In genomic region chr5:110385263-110385662, GRCm38 (mm10) we compare ENCODE assay signal across 13 mouse cellular contexts. TPM values are rescaled to one million over a fixed set of nuclear protein-coding genes. Genes with fewer than 3 reads are reported as not detected.
A peak's percentile ranks its signal among the peaks of the same experiment; 100 is the strongest.
DNase-seq lines count a peak whose midpoint lies in the region; ATAC-seq and TF ChIP-seq lines count a peak whose summit lies in the region.
"Had no signal": no experiment of that assay in that cellular context is flagged by ENCODE, and none has a peak within 500 bp of the region (broad histone marks: within the 10 kb centered on the region; RNA-seq: fewer than 3 reads in every experiment).

No protein-coding gene starts in this region.

- peaks cover 25% of the 10 kb centered on the region for H3K27me3 ChIP-seq in heart, embryonic 10.5 days (ENCODE audit: insufficient read depth, poor library complexity, severe bottlenecking)
- no peaks in the 10 kb centered on the region for H3K27me3 ChIP-seq in stomach, embryonic 14.5 days (ENCODE audit: control insufficient read depth, insufficient read depth, low read length)
- H3K27me3 ChIP-seq in stomach, postnatal 0 days (ENCODE audit: control insufficient read depth, insufficient read depth, low read length), result no peaks in the 10 kb centered on the region
- no peaks in the 10 kb centered on the region for H3K27me3 ChIP-seq in limb, embryonic 15.5 days

- 38% methylated on average over 4 of the region's 4 CpGs for WGBS in heart, embryonic 10.5 days
- 54% methylated on average over 4 of the region's 4 CpGs for WGBS in stomach, embryonic 14.5 days
- 48% methylated on average over 4 of the region's 4 CpGs for WGBS in stomach, postnatal 0 days
- 67% methylated on average over 4 of the region's 4 CpGs for WGBS in limb, embryonic 15.5 days

- no peaks in the 10 kb centered on the region for H3K9me3 ChIP-seq in heart, embryonic 10.5 days
- no peaks in the 10 kb centered on the region for H3K9me3 ChIP-seq in stomach, embryonic 14.5 days (ENCODE audit: control insufficient read depth, low read depth, low read length)
- H3K9me3 ChIP-seq in stomach, postnatal 0 days (ENCODE audit: control insufficient read depth, low read length), result no peaks in the 10 kb centered on the region
- H3K9me3 ChIP-seq in limb, embryonic 15.5 days, result no peaks in the 10 kb centered on the region

- H3K36me3 ChIP-seq in heart, embryonic 10.5 days, result peaks cover 6% of the 10 kb centered on the region
- H3K36me3 ChIP-seq in stomach, embryonic 14.5 days (ENCODE audit: control insufficient read depth, insufficient read depth, low read length), result no peaks in the 10 kb centered on the region
- no peaks in the 10 kb centered on the region for H3K36me3 ChIP-seq in stomach, postnatal 0 days (ENCODE audit: control insufficient read depth, insufficient read depth, low read length)
- 0 out of 2 replicates have a peak, but pooled peaks cover 5% of the 10 kb centered on the region for H3K36me3 ChIP-seq in limb, embryonic 15.5 days

- peak overlapping the region; percentile 73; the same call in 1 of the 2 replicates for H3K4me3 ChIP-seq in heart, embryonic 10.5 days
- H3K4me3 ChIP-seq in stomach, embryonic 14.5 days (ENCODE audit: low read depth, low read length), result no peak overlapping the region
- no peak overlapping the region for H3K4me3 ChIP-seq in stomach, postnatal 0 days (ENCODE audit: low read depth, low read length)
- no peak overlapping the region; the same call in 1 of the 2 replicates for H3K4me3 ChIP-seq in limb, embryonic 15.5 days

- ATAC-seq in stomach, embryonic 14.5 days (ENCODE audit: insufficient number of reproducible peaks, insufficient read depth, low FRiP score, low read depth), result no peak
- ATAC-seq in stomach, postnatal 0 days (ENCODE audit: low FRiP score, low TSS enrichment), result no peak
- ATAC-seq in limb, embryonic 15.5 days (ENCODE audit: insufficient number of reproducible peaks, low FRiP score, low TSS enrichment, low read depth), result no peak
- ATAC-seq in erythroblast, adult 5-6 weeks (replicated peaks; ENCODE audit: low FRiP score, poor library complexity, severe bottlenecking), result no peak

- no peak for TF ChIP-seq EP300 in stomach, postnatal 0 days (optimal IDR thresholded peaks at IDR 0.05)

- H3K9ac ChIP-seq in stomach, embryonic 14.5 days (replicated peaks; ENCODE audit: low read depth, low read length), result no peak overlapping the region; the same call in 1 of the 2 replicates
- H3K9ac ChIP-seq in stomach, postnatal 0 days (ENCODE audit: low read length), result no peak overlapping the region
- no peak overlapping the region for H3K9ac ChIP-seq in limb, embryonic 15.5 days

- no peak for DNase-seq in heart, embryonic 10.5 days (ENCODE audit: low spot score)
- DNase-seq in heart, adult 8-10 months (ENCODE audit: low spot score), result no peak
- DNase-seq in stomach, postnatal 0 days (ENCODE audit: low spot score), result no peak
- no peak for DNase-seq in gastrocnemius, postnatal 4 days (ENCODE audit: low spot score in 2 of 2)
- DNase-seq in right cerebral cortex, adult 2 months (ENCODE audit: low spot score in 2 of 2), result no peak
- DNase-seq: adrenal gland, postnatal 25 days; gastrocnemius, postnatal 36 days; lung, adult 2 months had no signal

- TF ChIP-seq CTCF in stomach, postnatal 0 days (IDR thresholded peaks at IDR 0.05; ENCODE audit: low read depth), result no peak

- H3K27ac ChIP-seq in heart, embryonic 10.5 days, result no peak overlapping the region
- H3K27ac ChIP-seq in stomach, embryonic 14.5 days (ENCODE audit: low read length), result no peak overlapping the region
- H3K27ac ChIP-seq in stomach, postnatal 0 days (replicated peaks), result no peak overlapping the region
- H3K27ac ChIP-seq in limb, embryonic 15.5 days, result no peak overlapping the region

- peak overlapping the region; percentile 76 for H3K4me2 ChIP-seq in stomach, embryonic 14.5 days (replicated peaks; ENCODE audit: low read depth, low read length)
- no peak overlapping the region for H3K4me2 ChIP-seq in stomach, postnatal 0 days (replicated peaks; ENCODE audit: low read depth)
- H3K4me2 ChIP-seq in limb, embryonic 15.5 days, result peak overlapping the region; percentile 84; the same call in 1 of the 2 replicates

- peaks cover 39% of the 10 kb centered on the region for H3K4me1 ChIP-seq in heart, embryonic 10.5 days
- 0 out of 2 replicates have a peak, but pooled peaks cover 3% of the 10 kb centered on the region for H3K4me1 ChIP-seq in stomach, embryonic 14.5 days (ENCODE audit: control insufficient read depth, insufficient read depth, low read length)
- 0 out of 2 replicates have a peak, but pooled peaks cover 5% of the 10 kb centered on the region for H3K4me1 ChIP-seq in stomach, postnatal 0 days (replicated peaks; ENCODE audit: control insufficient read depth, insufficient read depth)
- peaks cover 26% of the 10 kb centered on the region for H3K4me1 ChIP-seq in limb, embryonic 15.5 days

RNA-seq across cellular contexts. Expression of gene Lrcol1, which starts 40.7 kb away (rescaled TPM):
- not detected in 2 replicates for polyA plus RNA-seq in heart, embryonic 10.5 days (2016; fragmentation: Nextera tagmentation; extraction: Ambion mirVana)
- total RNA-seq in heart, adult 8-10 months (2022), result not detected
- polyA plus RNA-seq in stomach, embryonic 14.5 days (2014; fragmentation: Nextera tagmentation; extraction: Ambion mirVana), result not detected in 2 replicates
- polyA plus RNA-seq in stomach, postnatal 0 days (2015; fragmentation: Nextera tagmentation; extraction: Ambion mirVana), result not detected in 2 replicates
- polyA plus RNA-seq in limb, embryonic 15.5 days (2015; fragmentation: Nextera tagmentation; extraction: Ambion mirVana), result not detected in 2 replicates
- total RNA-seq in gastrocnemius, postnatal 4 days (2021), result not detected
- not detected in 2 replicates for total RNA-seq in erythroblast, adult 5-6 weeks (2015; ENCODE audit: low replicate concordance)
- not detected in 2 replicates for total RNA-seq in erythroblast, adult 5-6 weeks (2017; ENCODE audit: low replicate concordance)
- total RNA-seq: adrenal gland, postnatal 25 days; gastrocnemius, postnatal 36 days; neutrophil, adult 5-6 weeks had no signal
- polyA plus RNA-seq: large intestine, adult 2 months had no signal

RNA-seq across cellular contexts. Expression of gene P2rx2, which starts 42.3 kb away (rescaled TPM):
- 0.27 and 0.44 TPM in 2 replicates for polyA plus RNA-seq in heart, embryonic 10.5 days (2016; fragmentation: Nextera tagmentation; extraction: Ambion mirVana)
- total RNA-seq in heart, adult 8-10 months (2022), result not detected
- 0.94 and 1.8 TPM in 2 replicates for polyA plus RNA-seq in stomach, embryonic 14.5 days (2014; fragmentation: Nextera tagmentation; extraction: Ambion mirVana)
- 0.36 and 0.42 TPM in 2 replicates for polyA plus RNA-seq in stomach, postnatal 0 days (2015; fragmentation: Nextera tagmentation; extraction: Ambion mirVana)
- 1.2 and 1.4 TPM in 2 replicates for polyA plus RNA-seq in limb, embryonic 15.5 days (2015; fragmentation: Nextera tagmentation; extraction: Ambion mirVana)
- not detected for total RNA-seq in gastrocnemius, postnatal 4 days (2021)
- not detected in 2 replicates for total RNA-seq in erythroblast, adult 5-6 weeks (2015; ENCODE audit: low replicate concordance)
- total RNA-seq in erythroblast, adult 5-6 weeks (2017; ENCODE audit: low replicate concordance), result not detected in 2 replicates
- total RNA-seq: gastrocnemius, postnatal 36 days; neutrophil, adult 5-6 weeks had no signal
